ENCODE assay signal across 29 mouse cellular contexts in the genomic region with DNA sequence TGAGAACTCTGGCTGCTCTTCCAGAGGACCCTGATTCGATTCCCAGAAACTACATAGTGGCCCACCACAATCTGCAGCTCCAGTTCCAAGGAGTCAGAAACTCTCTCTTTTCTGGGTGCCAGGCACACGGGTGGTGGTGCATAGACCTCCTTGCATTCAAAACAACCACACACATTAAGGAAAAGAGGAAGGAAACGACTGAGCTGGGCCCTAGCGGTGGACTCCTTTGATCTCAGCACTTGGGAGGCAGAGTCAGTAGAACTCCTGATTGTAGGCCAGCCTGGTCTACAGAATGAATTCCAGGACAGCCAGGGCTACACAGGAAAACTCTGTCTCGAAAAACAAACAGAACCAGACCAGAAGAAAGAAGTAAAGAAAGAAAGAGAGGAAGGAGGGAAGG. TPM values are rescaled to one million over a fixed set of nuclear protein-coding genes. Genes with fewer than 3 reads are reported as not detected.
"Had no signal": no experiment of that assay in that cellular context is flagged by ENCODE, and none has a peak within 500 bp of the region (broad histone marks: within the 10 kb centered on the region; RNA-seq: fewer than 3 reads in every experiment).

No protein-coding gene starts in this region.

- H3K27me3 ChIP-seq: lung, embryonic 15.5 days; megakaryocyte, embryonic 14.5 days; midbrain, embryonic 13.5 days; neural tube, embryonic 13.5 days had no signal

- ATAC-seq: midbrain, embryonic 13.5 days; midbrain, embryonic 16.5 days had no signal

- H3K9me3 ChIP-seq: lung, embryonic 15.5 days; midbrain, embryonic 10.5 days; midbrain, embryonic 13.5 days; neural tube, embryonic 13.5 days had no signal

- DNase-seq: kidney, postnatal 25 days; layer of hippocampus, postnatal 36 days; lung, adult 18-20 months; lung, postnatal 10 days; lung, postnatal 36 days; retina, postnatal 1 day; right cerebral cortex, postnatal 25 days; spleen, adult 18-20 months; thymus, adult 2 months; thymus, postnatal 14 days; thymus, postnatal 4 days had no signal

- H3K4me3 ChIP-seq: layer of hippocampus, adult 2 months; left cerebral cortex, adult 2 months; lung, embryonic 15.5 days; megakaryocyte, embryonic 14.5 days; midbrain, embryonic 10.5 days; midbrain, embryonic 13.5 days; myocyte; neural tube, embryonic 13.5 days had no signal

- H3K9ac ChIP-seq: liver, embryonic 14.5 days; lung, embryonic 15.5 days; midbrain, embryonic 13.5 days; neural tube, embryonic 13.5 days had no signal

- H3K4me2 ChIP-seq: liver, embryonic 11.5 days; lung, embryonic 15.5 days; midbrain, embryonic 13.5 days; neural tube, embryonic 13.5 days had no signal

- H3K36me3 ChIP-seq: lung, embryonic 15.5 days; midbrain, embryonic 10.5 days; midbrain, embryonic 13.5 days; neural tube, embryonic 13.5 days had no signal

- H3K27ac ChIP-seq: kidney, postnatal 0 days; layer of hippocampus, adult 2 months; left cerebral cortex, adult 2 months; liver, embryonic 14.5 days; lung, embryonic 15.5 days; midbrain, embryonic 10.5 days; midbrain, embryonic 13.5 days; neural tube, embryonic 13.5 days had no signal

RNA-seq across cellular contexts. Expression of a gene that starts 59.6 kb away (rescaled TPM):
- total RNA-seq: layer of hippocampus, adult 2 months; layer of hippocampus, postnatal 10 days; layer of hippocampus, postnatal 36 days; left cerebral cortex, adult 2 months; left cerebral cortex, postnatal 10 days; left cerebral cortex, postnatal 36 days; monocyte, adult 5-6 weeks; neutrophil, adult 5-6 weeks had no signal
- polyA plus RNA-seq: large intestine, adult 2 months; thymus, adult 2 months had no signal
